Mouse (Mus musculus) heart, embryonic 11.5 days (tissue): ENCODE data around the gene Zmat5. TPM values are rescaled to one million over a fixed set of nuclear protein-coding genes. Genes with fewer than 3 reads are reported as not detected.

ENCODE experiments used
- ATAC-seq: fragments of 200-750 bp; cut with Nextera tagmentation; replicated peaks from 2 replicates; pipeline ENCODE4 v1.8.0; 2017; ENCODE audit warnings: moderate library complexity; ENCODE audit not compliant: insufficient number of reproducible peaks, low FRiP score, low TSS enrichment
- H3K27ac ChIP-seq: fragments of 300-500 bp; sonication (generic); 2 replicates; pipeline ENCODE4 v1.5.1; 2014; ENCODE audit warnings: mild to moderate bottlenecking, low read depth, low read length
- H3K27me3 ChIP-seq: fragments of 300-500 bp; sonication (generic); 2 replicates; pipeline ENCODE4 v1.6.1; 2014; ENCODE audit warnings: mild to moderate bottlenecking, low read length, mixed read lengths; ENCODE audit not compliant: control insufficient read depth, insufficient read depth
- H3K36me3 ChIP-seq: fragments of 300-500 bp; sonication (generic); 2 replicates; pipeline ENCODE4 v1.6.1; 2014; ENCODE audit warnings: mild to moderate bottlenecking, low read length, moderate library complexity, mixed read lengths; ENCODE audit not compliant: control insufficient read depth, insufficient read depth
- H3K4me1 ChIP-seq: fragments of 300-500 bp; sonication (generic); 2 replicates; pipeline ENCODE4 v1.6.1; 2014; ENCODE audit warnings: low read length; ENCODE audit not compliant: control insufficient read depth, insufficient read depth
- H3K4me2 ChIP-seq: fragments of 300-500 bp; sonication (generic); 2 replicates; pipeline ENCODE4 v1.6.1; 2014; ENCODE audit warnings: mild to moderate bottlenecking, moderate library complexity
- H3K4me3 ChIP-seq: fragments of 300-500 bp; sonication (generic); 2 replicates; pipeline ENCODE4 v1.5.1; 2014; ENCODE audit warnings: low read depth, low read length
- H3K9ac ChIP-seq: fragments of 300-500 bp; sonication (generic); 2 replicates; pipeline ENCODE4 v1.6.1; 2014; ENCODE audit warnings: mild to moderate bottlenecking, low read depth, low read length, moderate library complexity
- H3K9me3 ChIP-seq: fragments of 300-500 bp; sonication (generic); replicated peaks from 2 replicates; pipeline ENCODE4 v1.6.1; 2016; ENCODE audit warnings: low read length; ENCODE audit not compliant: control insufficient read depth
- WGBS: fragments of 180-500 bp; shearing (Covaris S2); extraction: QIAGEN DNeasy Blood & Tissue Kit; methylation state at CpG from one replicate; pipeline ENCODE4 v1.1.7; 2014; ENCODE audit not compliant: insufficient replicate concordance; 5-methylcytosine and 5-hydroxymethylcytosine counted together
- polyA plus RNA-seq: library from polyadenylated mRNA; unstranded; fragments of >200 nt; fragmentation: Nextera tagmentation; extraction: Ambion mirVana; gene quantifications from 2 replicates; pipeline ENCODE4 v1.2.1, GENCODE M21; 2014

The Zmat5 gene
- polyA plus RNA-seq, 1 experiment from 2014 or later: 55.8 TPM

- no peak for ATAC-seq
- H3K27ac ChIP-seq: no peak overlapping the region
- 68% methylated on average over 5 of the region's 5 CpGs for WGBS
Measured at GRCm38 (mm10) chr11:4730913-4731312, 26.4 kb downstream of the Zmat5 start.

GRCm38 (mm10) chr11:4731781-4732180 lies 27.3 kb downstream of the Zmat5 start:
- 74% methylated on average over 7 of the region's 7 CpGs for WGBS
- no peak overlapping the region for H3K4me3 ChIP-seq
- no peak for ATAC-seq
- peaks cover 13% of the 10 kb centered on the region for H3K4me1 ChIP-seq
- H3K36me3 ChIP-seq: 0 out of 2 replicates have a peak, but pooled peaks cover 3% of the 10 kb centered on the region
- peaks cover 3% of the 10 kb centered on the region; the same call in 1 of the 2 replicates for H3K27me3 ChIP-seq
- no peaks in the 10 kb centered on the region for H3K9me3 ChIP-seq
- H3K4me2 ChIP-seq: no peak overlapping the region
- H3K27ac ChIP-seq: no peak overlapping the region
- H3K9ac ChIP-seq: no peak overlapping the region

More at GRCm38 (mm10) chr11:4730913-4731312, 26.4 kb downstream of the Zmat5 start:
- H3K4me1 ChIP-seq: peaks cover 13% of the 10 kb centered on the region
- no peaks in the 10 kb centered on the region for H3K9me3 ChIP-seq
- H3K9ac ChIP-seq: no peak overlapping the region
- no peak overlapping the region for H3K4me2 ChIP-seq
- peaks cover 3% of the 10 kb centered on the region; the same call in 1 of the 2 replicates for H3K27me3 ChIP-seq
- no peak overlapping the region for H3K4me3 ChIP-seq
- H3K36me3 ChIP-seq: peaks cover 3% of the 10 kb centered on the region; the same call in 1 of the 2 replicates

- whole genome bisulfite sequencing: 47% methylated on average over 12 of the region's 12 CpGs
Measured at GRCm38 (mm10) chr11:4734179-4734578, 29.7 kb downstream of the Zmat5 start.

GRCm38 (mm10) chr11:4736355-4736754 lies 31.9 kb downstream of the Zmat5 start:
- Histone ChIP-seq H3K36me3 (0 out of 2 replicates have a peak, but pooled peaks cover 3% of the 10 kb centered on the region), H3K4me1 (peaks cover 4% of the 10 kb centered on the region; the same call in 1 of the 2 replicates), H3K9me3 (no peaks in the 10 kb centered on the region), H3K4me3 (no peak overlapping the region), H3K4me2 (no peak overlapping the region), H3K27me3 (peaks cover 9% of the 10 kb centered on the region), H3K27ac (no peak overlapping the region), H3K9ac (no peak overlapping the region)
- 44% methylated on average over 6 of the region's 6 CpGs for WGBS
- ATAC-seq: no peak

More at GRCm38 (mm10) chr11:4734179-4734578, 29.7 kb downstream of the Zmat5 start:
- H3K4me2 ChIP-seq: no peak overlapping the region
- H3K4me3 ChIP-seq: no peak overlapping the region
- H3K9ac ChIP-seq: no peak overlapping the region
- H3K4me1 ChIP-seq: peaks cover 13% of the 10 kb centered on the region
- no peaks in the 10 kb centered on the region for H3K9me3 ChIP-seq
- ATAC-seq: no peak
- no peak overlapping the region for H3K27ac ChIP-seq
- H3K36me3 ChIP-seq: 0 out of 2 replicates have a peak, but pooled peaks cover 3% of the 10 kb centered on the region
- H3K27me3 ChIP-seq: peaks cover 3% of the 10 kb centered on the region; the same call in 1 of the 2 replicates

GRCm38 (mm10) chr11:4737682-4738081 lies 33.2 kb downstream of the Zmat5 start:
- WGBS: 81% methylated on average over 10 of the region's 10 CpGs
- Histone ChIP-seq H3K4me2 (no peak overlapping the region), H3K36me3 (no peaks in the 10 kb centered on the region), H3K4me3 (no peak overlapping the region), H3K9me3 (no peaks in the 10 kb centered on the region), H3K9ac (no peak overlapping the region), H3K27me3 (peaks cover 18% of the 10 kb centered on the region), H3K27ac (no peak overlapping the region), H3K4me1 (peaks cover 4% of the 10 kb centered on the region; the same call in 1 of the 2 replicates)
- ATAC-seq: no peak

GRCm38 (mm10) chr11:4738719-4739118 lies 34.2 kb downstream of the Zmat5 start:
- Histone ChIP-seq H3K36me3 (no peaks in the 10 kb centered on the region), H3K4me1 (peaks cover 4% of the 10 kb centered on the region; the same call in 1 of the 2 replicates), H3K9ac (no peak overlapping the region), H3K27me3 (peaks cover 28% of the 10 kb centered on the region), H3K4me3 (no peak overlapping the region), H3K27ac (no peak overlapping the region), H3K4me2 (no peak overlapping the region), H3K9me3 (no peaks in the 10 kb centered on the region)
- 89% methylated on average over 16 of the region's 16 CpGs for WGBS
- ATAC-seq: no peak

- WGBS: 48% methylated on average over 5 of the region's 5 CpGs
- H3K27ac ChIP-seq: no peak overlapping the region
- no peak overlapping the region for H3K4me2 ChIP-seq
- H3K4me3 ChIP-seq: no peak overlapping the region
- H3K4me1 ChIP-seq: peaks cover 2% of the 10 kb centered on the region
- H3K27me3 ChIP-seq: peaks cover 45% of the 10 kb centered on the region
- no peak overlapping the region for H3K9ac ChIP-seq
- no peak for ATAC-seq
- no peaks in the 10 kb centered on the region for H3K36me3 ChIP-seq
- no peaks in the 10 kb centered on the region for H3K9me3 ChIP-seq
Measured at GRCm38 (mm10) chr11:4740785-4741184, 36.3 kb downstream of the Zmat5 start.

- 65% methylated on average over 6 of the region's 6 CpGs for WGBS
- Histone ChIP-seq H3K27me3 (peaks cover 84% of the 10 kb centered on the region), H3K4me3 (no peak overlapping the region), H3K9ac (no peak overlapping the region), H3K4me1 (peaks cover 11% of the 10 kb centered on the region), H3K4me2 (no peak overlapping the region), H3K9me3 (no peaks in the 10 kb centered on the region), H3K36me3 (no peaks in the 10 kb centered on the region), H3K27ac (no peak overlapping the region)
- ATAC-seq: no peak
Measured at GRCm38 (mm10) chr11:4744691-4745090, 40.2 kb downstream of the Zmat5 start.

GRCm38 (mm10) chr11:4745969-4746368 lies 41.5 kb downstream of the Zmat5 start:
- Histone ChIP-seq H3K9ac (no peak overlapping the region), H3K4me1 (peaks cover 11% of the 10 kb centered on the region), H3K27ac (no peak overlapping the region), H3K9me3 (no peaks in the 10 kb centered on the region), H3K27me3 (peaks cover 91% of the 10 kb centered on the region), H3K36me3 (no peaks in the 10 kb centered on the region), H3K4me3 (peak overlapping the region; percentile 57), H3K4me2 (peak overlapping the region; percentile 94)
- ATAC-seq: no peak
- under 1% methylated on average over 38 of the region's 39 CpGs for WGBS
